Mouse (Mus musculus) ES-E14 (cell line): ENCODE results near the gene Fam43a. TPM values are rescaled to one million over a fixed set of nuclear protein-coding genes. Genes with fewer than 3 reads are reported as not detected.
A peak's percentile ranks its signal among the peaks of the same experiment; 100 is the strongest.

Experiments
- DNase-seq: peaks from one replicate; pipeline ENCODE4 v3.0.0-alpha.2; 2013; ENCODE audit warnings: low read depth, low spot score
- H3K27ac ChIP-seq: 2 replicates; pipeline ENCODE4 v1.5.1; 2012; ENCODE audit warnings: low read depth, mild to moderate bottlenecking, low read length, moderate library complexity, mixed read lengths; ENCODE audit not compliant: poor library complexity, insufficient read depth, severe bottlenecking
- H3K36me3 ChIP-seq: 2 replicates; pipeline ENCODE4 v1.6.1; 2012; ENCODE audit warnings: mild to moderate bottlenecking, low read length, moderate library complexity, mixed read lengths; ENCODE audit not compliant: control insufficient read depth, poor library complexity, insufficient read depth, severe bottlenecking
- H3K4me1 ChIP-seq, 2 experiments: fragments of 150-350 bp in 1 of 2; sonication (generic) in 1 of 2; 2 replicates each; pipeline ENCODE4 v1.6.1; 2012; ENCODE audit warnings: low read length in 2 of 2, mild to moderate bottlenecking in 1 of 2, mixed read lengths in 1 of 2; ENCODE audit not compliant: control insufficient read depth in 2 of 2, insufficient read depth in 2 of 2, poor library complexity in 1 of 2
- H3K4me3 ChIP-seq, 2 experiments: fragments of 150-350 bp in 1 of 2; sonication (generic) in 1 of 2; 2 replicates each; pipeline ENCODE4 v1.5.1; 2012; ENCODE audit warnings: low read length in 2 of 2, low read depth in 1 of 2, mild to moderate bottlenecking in 1 of 2, mixed read lengths in 1 of 2; ENCODE audit not compliant: insufficient read depth in 1 of 2, poor library complexity in 1 of 2, severe bottlenecking in 1 of 2
- H3K9ac ChIP-seq: 2 replicates; pipeline ENCODE4 v1.6.1; 2012; ENCODE audit warnings: low read depth, mild to moderate bottlenecking, low read length, mixed read lengths; ENCODE audit not compliant: poor library complexity, insufficient read depth, severe bottlenecking
- H3K9me3 ChIP-seq: fragments of 150-350 bp; sonication (generic); 2 replicates; pipeline ENCODE4 v1.6.1; 2012; ENCODE audit warnings: low read depth, mild to moderate bottlenecking, low read length; ENCODE audit not compliant: control insufficient read depth, insufficient read depth
- CHD2 ChIP-seq: IDR thresholded peaks from 2 replicates; pipeline ENCODE4 v1.6.1; 2014; ENCODE audit warnings: mild to moderate bottlenecking, low read depth, low read length, inconsistent platforms
- HCFC1 ChIP-seq: IDR thresholded peaks from 2 replicates; pipeline ENCODE4 v1.6.1; 2012; ENCODE audit warnings: low read length, inconsistent platforms, borderline replicate concordance; ENCODE audit not compliant: insufficient read depth
- MAFK ChIP-seq: IDR thresholded peaks from 2 replicates; pipeline ENCODE4 v1.6.1; 2014; ENCODE audit warnings: mild to moderate bottlenecking, low read depth, low read length, inconsistent platforms; ENCODE audit not compliant: insufficient read depth
- ZC3H11A ChIP-seq: IDR thresholded peaks from 2 replicates; pipeline ENCODE4 v1.6.1; 2012; ENCODE audit warnings: low read depth, mild to moderate bottlenecking, inconsistent platforms, low read length, borderline replicate concordance
- ZNF384 ChIP-seq: IDR thresholded peaks from 2 replicates; pipeline ENCODE4 v1.6.1; 2012; ENCODE audit warnings: low read depth, low read length, inconsistent platforms
- in situ Hi-C, 2 experiments: fragments of 600-800 bp; cut with MboI; formaldehyde crosslinking; loops; one replicate each; pipeline ENCODE4 v1.15.1; 2025; ENCODE audit warnings: low sequenced_read_pairs in 2 of 2, inconsistent platforms in 1 of 2; ENCODE audit not compliant: unreplicated experiment in 2 of 2
- total RNA-seq: library from RNA; depleted of rRNA; stranded (reverse); fragments of 300-350 nt; gene quantifications from 2 replicates; pipeline ENCODE4 v1.2.3, GENCODE M21; 2012

Gene Fam43a
- total RNA-seq, 1 experiment, result 22.2 TPM

GRCm38 (mm10) chr16:30603531-30603842 lies 4.0 kb downstream of the Fam43a start:
- Histone ChIP-seq H3K9me3 (no peaks in the 10 kb centered on the region), H3K36me3 (peaks cover 13% of the 10 kb centered on the region), H3K27ac (no peak overlapping the region), H3K9ac (peak overlapping the region; percentile 4; the same call in 1 of the 2 replicates), H3K4me3 (0 out of 4 replicates have a peak overlapping the region, but pooled peaks of 1 of the 2 experiments have one; percentile 17), H3K4me1 (peaks cover 12 to 31% of the 10 kb centered on the region in 2 experiments; a peak in 2 of 4 replicates)
- no peak for DNase-seq
- in situ Hi-C loops, result no loop called here
- TF ChIP-seq ZNF384 (no peak), CHD2 (no peak), HCFC1 (no peak)

DNA sequence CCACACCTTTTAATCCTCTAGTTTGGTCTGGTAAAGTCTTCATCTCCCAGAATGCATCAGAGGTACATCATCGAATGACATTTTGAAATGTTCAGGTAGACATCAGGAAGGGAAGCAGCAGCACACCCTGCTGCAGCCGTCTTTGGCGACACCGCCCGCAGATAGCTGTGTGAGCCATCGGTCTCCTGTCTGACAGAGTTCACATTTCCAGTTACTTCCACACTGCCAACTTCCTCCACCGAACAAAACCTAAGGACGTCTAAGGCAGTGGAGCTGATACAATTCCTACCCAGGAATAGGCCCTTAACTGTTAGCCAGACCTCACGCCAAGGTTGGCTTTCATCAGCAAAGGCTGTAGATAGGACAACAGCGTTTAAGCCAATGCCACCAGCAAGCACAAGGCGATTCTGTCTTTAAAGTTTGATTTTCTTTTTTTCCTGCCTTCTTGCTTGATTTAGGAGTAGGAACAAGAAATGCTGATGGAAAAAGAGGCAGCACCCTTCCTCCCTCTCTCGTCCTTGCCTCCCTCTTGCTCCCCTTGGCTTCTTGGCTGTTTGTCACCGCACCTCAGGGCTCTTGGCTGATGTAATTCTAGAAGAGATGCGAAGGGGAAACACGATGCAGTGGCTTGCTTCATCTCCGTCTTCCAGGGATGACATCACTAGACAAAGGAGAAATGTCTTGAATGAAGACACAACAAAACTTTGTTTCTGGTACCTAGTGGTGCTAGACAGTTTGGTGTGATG lies 4.7 kb downstream of the Fam43a start:
- Histone ChIP-seq H3K4me3 (no peak overlapping the region), H3K9ac (no peak overlapping the region), H3K4me1 (peaks cover 12 to 31% of the 10 kb centered on the region in 2 experiments; a peak in 2 of 4 replicates), H3K27ac (no peak overlapping the region), H3K36me3 (peaks cover 13% of the 10 kb centered on the region), H3K9me3 (no peaks in the 10 kb centered on the region)
- in situ Hi-C loops, result no loop called here
- no peak for DNase-seq
- TF ChIP-seq MAFK (no peak), HCFC1 (no peak), ZNF384 (no peak), CHD2 (no peak), ZC3H11A (no peak)

GRCm38 (mm10) chr16:30604807-30605137 lies 5.2 kb downstream of the Fam43a start:
- Histone ChIP-seq H3K4me3 (no peak overlapping the region), H3K9ac (no peak overlapping the region), H3K4me1 (peaks cover 12 to 31% of the 10 kb centered on the region in 2 experiments; a peak in 2 of 4 replicates), H3K27ac (no peak overlapping the region), H3K9me3 (no peaks in the 10 kb centered on the region), H3K36me3 (peaks cover 13% of the 10 kb centered on the region)
- no peak for TF ChIP-seq HCFC1
- TF ChIP-seq CHD2, result no peak
- no peak for TF ChIP-seq MAFK
- TF ChIP-seq ZC3H11A, result no peak
- no peak for TF ChIP-seq ZNF384
- in situ Hi-C loops, result no loop called here
- no peak for DNase-seq

GRCm38 (mm10) chr16:30605528-30605927 lies 6.0 kb downstream of the Fam43a start:
- TF ChIP-seq CHD2, result no peak
- no peak for TF ChIP-seq MAFK
- TF ChIP-seq HCFC1, result no peak
- no peak for TF ChIP-seq ZNF384
- no peak for TF ChIP-seq ZC3H11A
- peaks cover 13% of the 10 kb centered on the region for H3K36me3 ChIP-seq
- no peak for DNase-seq
- no peaks in the 10 kb centered on the region for H3K9me3 ChIP-seq
- H3K9ac ChIP-seq, result no peak overlapping the region
- in situ Hi-C loops, result no loop called here
- no peak overlapping the region for H3K27ac ChIP-seq
- peaks cover 12 to 31% of the 10 kb centered on the region in 2 experiments; a peak in 2 of 4 replicates for H3K4me1 ChIP-seq
- no peak overlapping the region for H3K4me3 ChIP-seq

DNA sequence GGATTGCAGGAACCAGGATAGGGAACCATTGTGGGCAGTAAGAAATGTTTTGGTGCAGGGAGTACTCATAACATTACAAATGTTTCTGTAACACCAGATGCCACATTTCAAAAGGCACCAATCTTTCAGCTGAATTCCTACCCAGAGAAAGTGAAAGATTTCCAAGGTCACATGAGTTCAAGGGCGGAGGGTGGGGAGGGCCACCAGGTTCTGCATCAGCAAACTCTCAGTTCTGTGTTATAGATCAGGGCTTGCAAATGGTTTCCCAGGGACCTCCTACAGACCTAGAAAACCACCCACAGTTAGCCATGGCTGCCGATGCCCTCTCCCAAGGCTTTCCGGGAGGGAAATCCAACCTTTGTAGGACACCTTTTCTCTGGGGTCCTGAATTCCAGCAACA lies 8.3 kb downstream of the Fam43a start:
- Histone ChIP-seq H3K36me3 (peaks cover 2% of the 10 kb centered on the region; the same call in 1 of the 2 replicates), H3K9ac (no peak overlapping the region), H3K9me3 (no peaks in the 10 kb centered on the region), H3K4me3 (no peak overlapping the region), H3K27ac (no peak overlapping the region), H3K4me1 (peaks cover 9 to 21% of the 10 kb centered on the region in 2 experiments; a peak in 2 of 4 replicates)
- no peak for TF ChIP-seq ZNF384
- no peak for TF ChIP-seq MAFK
- TF ChIP-seq HCFC1, result no peak
- no peak for TF ChIP-seq CHD2
- no peak for TF ChIP-seq ZC3H11A
- in situ Hi-C loops, result no loop called here
- DNase-seq, result no peak
